Mouse (Mus musculus): ENCODE measurements around the gene Lrrc7.
A peak's percentile ranks its signal among the peaks of the same experiment; 100 is the strongest.

Lrrc7 gene

GRCm38 (mm10) chr3:158561987-158562360 is at the start of gene Lrrc7:
Gene Lrrc7, minus strand, starts transcription at chr3:158562221.
- DNase-seq = peak; percentile 10

- DNase-seq = no peak
These were observed 45.0 kb upstream of the Lrrc7 start for GRCm38 (mm10) chr3:158607065-158607464.

GRCm38 (mm10) chr3:158605274-158605673 is 43.3 kb upstream of the Lrrc7 start:
- DNase-seq = no peak

- DNase-seq = peak; percentile 4
These were observed 600 bp downstream of the Lrrc7 start for GRCm38 (mm10) chr3:158561256-158561986.

GRCm38 (mm10) chr3:158560891-158561255 is 1.1 kb downstream of the Lrrc7 start:
- no peak for DNase-seq

- no peak for DNase-seq
These were observed 2.0 kb downstream of the Lrrc7 start for GRCm38 (mm10) chr3:158559691-158560650.

- DNase-seq = no peak
These were observed 2.8 kb downstream of the Lrrc7 start for GRCm38 (mm10) chr3:158559131-158559658.

- DNase-seq = no peak
These were observed 3.4 kb downstream of the Lrrc7 start for GRCm38 (mm10) chr3:158558631-158559030.

GRCm38 (mm10) chr3:158554280-158554679 is 7.7 kb downstream of the Lrrc7 start:
- no peak for DNase-seq

GRCm38 (mm10) chr3:158552105-158552504 is 9.9 kb downstream of the Lrrc7 start:
- no peak for DNase-seq

GRCm38 (mm10) chr3:158543481-158543880 is 18.5 kb downstream of the Lrrc7 start:
- DNase-seq = no peak

GRCm38 (mm10) chr3:158532859-158533258 is 29.2 kb downstream of the Lrrc7 start:
- DNase-seq = no peak

GRCm38 (mm10) chr3:158528471-158528870 is 33.5 kb downstream of the Lrrc7 start:
- DNase-seq = no peak

GRCm38 (mm10) chr3:158493730-158494129 is 68.3 kb downstream of the Lrrc7 start:
- no peak for DNase-seq

- no peak for DNase-seq
These were observed 82.3 kb downstream of the Lrrc7 start for GRCm38 (mm10) chr3:158479677-158480076.

- no peak for DNase-seq
These were observed 161.4 kb downstream of the Lrrc7 start for GRCm38 (mm10) chr3:158400600-158400999.

GRCm38 (mm10) chr3:158391534-158391933 is 170.5 kb downstream of the Lrrc7 start:
- no peak for DNase-seq

- DNase-seq = no peak
These were observed 174.0 kb downstream of the Lrrc7 start for GRCm38 (mm10) chr3:158388076-158388454.

GRCm38 (mm10) chr3:158387413-158388075 is 174.5 kb downstream of the Lrrc7 start:
- no peak for DNase-seq

GRCm38 (mm10) chr3:158386848-158387247 is 175.2 kb downstream of the Lrrc7 start:
- no peak for DNase-seq

GRCm38 (mm10) chr3:158375885-158376284 is 186.1 kb downstream of the Lrrc7 start:
- peak; percentile 7 for DNase-seq

GRCm38 (mm10) chr3:158369169-158369568 is 192.9 kb downstream of the Lrrc7 start:
- DNase-seq = no peak

- DNase-seq = no peak
These were observed 196.2 kb downstream of the Lrrc7 start for GRCm38 (mm10) chr3:158365801-158366200.
